In the genomic region with DNA sequence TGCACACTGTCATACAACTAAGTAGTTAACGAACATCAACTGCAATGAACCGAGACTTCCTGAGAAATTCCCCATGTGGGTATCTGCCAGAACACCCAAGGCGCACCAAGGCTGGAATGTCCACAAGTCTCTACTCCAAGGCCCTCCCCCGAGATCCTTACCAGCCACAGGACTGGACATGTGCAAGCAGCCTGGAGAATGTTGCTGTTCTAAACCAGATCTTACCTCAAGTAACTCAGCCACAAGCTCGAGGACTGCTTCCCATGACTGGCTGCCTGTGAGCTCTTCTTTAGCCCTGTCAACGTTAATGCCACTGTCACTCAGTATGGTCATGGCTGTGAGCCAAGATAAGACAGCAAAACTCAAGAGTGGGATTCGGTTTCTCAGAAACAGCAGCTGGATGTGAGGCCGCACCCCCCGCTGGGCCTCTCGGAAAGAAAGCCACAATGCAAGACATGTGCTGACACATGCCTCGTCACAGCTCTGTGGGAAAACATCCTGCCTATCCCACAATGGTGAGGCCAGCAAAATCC, we compare ENCODE assay signal across 9 mouse cellular contexts. TPM values are rescaled to one million over a fixed set of nuclear protein-coding genes. Genes with fewer than 3 reads are reported as not detected.
A peak's percentile ranks its signal among the peaks of the same experiment; 100 is the strongest.
DNase-seq lines count a peak whose midpoint lies in the region; ATAC-seq and TF ChIP-seq lines count a peak whose summit lies in the region.
"Had no signal": no experiment of that assay in that cellular context is flagged by ENCODE, and none has a peak within 500 bp of the region (broad histone marks: within the 10 kb centered on the region; RNA-seq: fewer than 3 reads in every experiment).

No protein-coding gene starts in this region.

- intact Hi-C loops in left cerebral cortex, adult 2 months (cut with DNase I), result no loop called here

- H3K27ac ChIP-seq in hindbrain, embryonic 12.5 days, result no peak overlapping the region; the same call in 1 of the 2 replicates
- H3K27ac ChIP-seq in hindbrain, embryonic 13.5 days, result no peak overlapping the region
- peak overlapping the region; percentile 42; the same call in 1 of the 2 replicates for H3K27ac ChIP-seq in embryonic facial prominence, embryonic 12.5 days
- H3K27ac ChIP-seq in lung, postnatal 0 days (ENCODE audit: low read length), result no peak overlapping the region
- no peak overlapping the region for H3K27ac ChIP-seq in left cerebral cortex, adult 2 months
- H3K27ac ChIP-seq: neural tube, embryonic 13.5 days had no signal

- DNase-seq in kidney, adult 11 months, result peak; percentile 87
- peak; percentile 49 for DNase-seq in lung, postnatal 0 days (ENCODE audit: low spot score)
- no peak for DNase-seq in layer of hippocampus, adult 11-12 months (ENCODE audit: low spot score)
- no peak for DNase-seq in left cerebral cortex, adult 2 months (ENCODE audit: extremely low spot score in 1 of 2, low spot score in 2 of 2)
- no peak for DNase-seq in layer of hippocampus, postnatal 25 days (ENCODE audit: extremely low spot score in 1 of 2, low spot score in 1 of 2)

- ATAC-seq in hindbrain, embryonic 12.5 days (ENCODE audit: low FRiP score), result 0 out of 2 replicates have a peak, but pooled peaks have one; percentile 36
- ATAC-seq in hindbrain, embryonic 13.5 days (ENCODE audit: low FRiP score), result no peak
- ATAC-seq in embryonic facial prominence, embryonic 12.5 days (ENCODE audit: insufficient number of reproducible peaks, insufficient read depth, low FRiP score, low TSS enrichment), result peak; percentile 79
- ATAC-seq in lung, postnatal 0 days, result peak; percentile 68

- no peak for TF ChIP-seq CTCF in lung, postnatal 0 days (IDR thresholded peaks at IDR 0.05)
- no peak for TF ChIP-seq CTCF in left cerebral cortex, adult 2 months (IDR thresholded peaks at IDR 0.05)

- 58% methylated on average over 11 of the region's 11 CpGs for WGBS in hindbrain, embryonic 12.5 days
- WGBS in hindbrain, embryonic 13.5 days, result 59% methylated on average over 11 of the region's 11 CpGs
- WGBS in embryonic facial prominence, embryonic 12.5 days, result 41% methylated on average over 11 of the region's 11 CpGs
- 36% methylated on average over 11 of the region's 11 CpGs for WGBS in lung, postnatal 0 days

- no peak overlapping the region for H3K4me3 ChIP-seq in hindbrain, embryonic 12.5 days
- H3K4me3 ChIP-seq in hindbrain, embryonic 13.5 days, result no peak overlapping the region
- no peak overlapping the region for H3K4me3 ChIP-seq in embryonic facial prominence, embryonic 12.5 days
- no peak overlapping the region for H3K4me3 ChIP-seq in lung, postnatal 0 days (ENCODE audit: low read depth, low read length)
- no peak overlapping the region for H3K4me3 ChIP-seq in left cerebral cortex, adult 2 months
- H3K4me3 ChIP-seq: neural tube, embryonic 13.5 days had no signal

- no peak overlapping the region for H3K4me2 ChIP-seq in hindbrain, embryonic 12.5 days (replicated peaks)
- no peak overlapping the region for H3K4me2 ChIP-seq in hindbrain, embryonic 13.5 days
- H3K4me2 ChIP-seq in embryonic facial prominence, embryonic 12.5 days (replicated peaks), result no peak overlapping the region
- H3K4me2 ChIP-seq in lung, postnatal 0 days (replicated peaks; ENCODE audit: low read depth, low read length), result no peak overlapping the region
- H3K4me2 ChIP-seq: neural tube, embryonic 13.5 days had no signal

- H3K36me3 ChIP-seq in hindbrain, embryonic 12.5 days, result no peaks in the 10 kb centered on the region
- no peaks in the 10 kb centered on the region for H3K36me3 ChIP-seq in hindbrain, embryonic 13.5 days
- H3K36me3 ChIP-seq in embryonic facial prominence, embryonic 12.5 days, result no peaks in the 10 kb centered on the region
- H3K36me3 ChIP-seq in lung, postnatal 0 days (ENCODE audit: insufficient read depth, low read length), result no peaks in the 10 kb centered on the region
- H3K36me3 ChIP-seq: neural tube, embryonic 13.5 days had no signal

- peaks cover 21% of the 10 kb centered on the region for H3K4me1 ChIP-seq in hindbrain, embryonic 12.5 days
- H3K4me1 ChIP-seq in hindbrain, embryonic 13.5 days (replicated peaks), result peaks cover 39% of the 10 kb centered on the region
- H3K4me1 ChIP-seq in embryonic facial prominence, embryonic 12.5 days, result peaks cover 13% of the 10 kb centered on the region; the same call in 1 of the 2 replicates
- no peaks in the 10 kb centered on the region for H3K4me1 ChIP-seq in lung, postnatal 0 days (ENCODE audit: insufficient read depth, low read depth, low read length)

- no peak for TF ChIP-seq EP300 in lung, postnatal 0 days (IDR thresholded peaks at IDR 0.05)

- H3K27me3 ChIP-seq in hindbrain, embryonic 12.5 days, result no peaks in the 10 kb centered on the region
- no peaks in the 10 kb centered on the region for H3K27me3 ChIP-seq in hindbrain, embryonic 13.5 days
- no peaks in the 10 kb centered on the region for H3K27me3 ChIP-seq in embryonic facial prominence, embryonic 12.5 days
- H3K27me3 ChIP-seq in lung, postnatal 0 days (replicated peaks; ENCODE audit: insufficient read depth, low read length), result no peaks in the 10 kb centered on the region
- H3K27me3 ChIP-seq: neural tube, embryonic 13.5 days had no signal

- H3K9me3 ChIP-seq in hindbrain, embryonic 12.5 days (replicated peaks), result no peaks in the 10 kb centered on the region
- no peaks in the 10 kb centered on the region for H3K9me3 ChIP-seq in hindbrain, embryonic 13.5 days
- no peaks in the 10 kb centered on the region for H3K9me3 ChIP-seq in embryonic facial prominence, embryonic 12.5 days
- H3K9me3 ChIP-seq in lung, postnatal 0 days (ENCODE audit: low read length), result no peaks in the 10 kb centered on the region
- H3K9me3 ChIP-seq: neural tube, embryonic 13.5 days had no signal

- H3K9ac ChIP-seq in hindbrain, embryonic 12.5 days, result no peak overlapping the region
- no peak overlapping the region for H3K9ac ChIP-seq in hindbrain, embryonic 13.5 days
- no peak overlapping the region for H3K9ac ChIP-seq in embryonic facial prominence, embryonic 12.5 days
- H3K9ac ChIP-seq in lung, postnatal 0 days (replicated peaks; ENCODE audit: low read depth), result no peak overlapping the region
- H3K9ac ChIP-seq: neural tube, embryonic 13.5 days had no signal

RNA-seq across cellular contexts. Expression of gene Ston2, which starts 42.4 kb away (rescaled TPM):
- polyA plus RNA-seq in hindbrain, embryonic 12.5 days (2016; fragmentation: Nextera tagmentation; extraction: Ambion mirVana), result 6.7 and 8.0 TPM in 2 replicates
- polyA plus RNA-seq in hindbrain, embryonic 13.5 days (2015; fragmentation: Nextera tagmentation; extraction: Ambion mirVana), result 5.3 and 6.3 TPM in 2 replicates
- 7.2 and 7.4 TPM in 2 replicates for polyA plus RNA-seq in embryonic facial prominence, embryonic 12.5 days (2016; fragmentation: Nextera tagmentation; extraction: Ambion mirVana)
- polyA plus RNA-seq in lung, postnatal 0 days (2015; fragmentation: Nextera tagmentation; extraction: Ambion mirVana), result 6.2 and 6.8 TPM in 2 replicates
- 10 to 100 TPM; 17.1 to 20.2 TPM for total RNA-seq in left cerebral cortex, adult 2 months (2021)
- total RNA-seq in layer of hippocampus, postnatal 25 days (2021), result 10 to 100 TPM; 27.8 to 34.7 TPM

Comparison
In these comparisons a context has a peak if more than half of its experiments do, and no peak if none do; other contexts are left out.
1. DNase-seq: peak in kidney, adult 11 months (single experiment) and lung, postnatal 0 days (single experiment); none in layer of hippocampus, adult 11-12 months (single experiment), left cerebral cortex, adult 2 months (0 of 2) and layer of hippocampus, postnatal 25 days (0 of 2).